Mouse (Mus musculus) stomach, postnatal 0 days (tissue): ENCODE measurements around the gene Slc11a1.

Experiments used
- CTCF ChIP-seq: IDR thresholded peaks from 2 replicates; pipeline ENCODE4 v1.5.1; 2016; ENCODE audit warnings: antibody characterized with exemption, low read depth, mild to moderate bottlenecking, moderate library complexity
- EP300 ChIP-seq: optimal IDR thresholded peaks from 2 replicates; pipeline ENCODE3; 2016; ENCODE audit warnings: antibody characterized with exemption

- TF ChIP-seq CTCF (no peak), EP300 (no peak)
These were observed 33.9 kb downstream of the Slc11a1 start, which contains the start of gene Vil1 for GRCm38 (mm10) chr1:74408589-74409504.
